Mouse (Mus musculus): ENCODE measurements around the gene Phkg2.

The Phkg2 gene

DNA sequence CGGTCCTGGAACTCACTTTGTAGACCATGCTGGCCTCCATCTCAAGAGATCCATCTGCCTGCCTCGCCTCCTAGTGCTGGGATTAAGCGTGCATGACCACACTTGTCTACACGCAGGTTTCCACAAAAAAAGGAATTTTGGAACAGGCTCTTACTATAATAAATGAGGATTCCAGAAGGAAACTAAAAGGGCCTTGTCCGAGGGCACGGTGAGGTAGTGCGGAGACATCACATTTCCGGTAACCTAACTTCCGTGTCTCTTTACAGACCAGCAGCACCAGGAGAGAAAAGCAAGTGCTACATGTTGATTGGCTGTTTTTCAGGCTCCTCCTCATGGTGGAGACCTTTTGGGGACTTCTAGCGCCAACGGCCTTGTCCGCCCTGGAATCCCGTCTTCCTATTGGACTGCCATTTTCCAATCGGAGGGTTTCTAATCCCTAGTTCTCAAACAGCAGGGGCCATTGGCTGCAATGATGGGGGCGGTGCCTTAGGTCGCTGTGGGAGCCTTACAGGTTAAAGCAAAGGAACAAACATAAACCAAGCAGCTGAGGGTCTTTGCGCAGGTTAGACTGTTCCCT is at the start of gene Phkg2:
Gene Phkg2, plus strand, starts transcription at position 446 of the 577 bp plus-strand sequence.
- DNase-seq (ENCODE audit: low spot score in 2 of 2), result peak; percentile 73 to 77

DNA sequence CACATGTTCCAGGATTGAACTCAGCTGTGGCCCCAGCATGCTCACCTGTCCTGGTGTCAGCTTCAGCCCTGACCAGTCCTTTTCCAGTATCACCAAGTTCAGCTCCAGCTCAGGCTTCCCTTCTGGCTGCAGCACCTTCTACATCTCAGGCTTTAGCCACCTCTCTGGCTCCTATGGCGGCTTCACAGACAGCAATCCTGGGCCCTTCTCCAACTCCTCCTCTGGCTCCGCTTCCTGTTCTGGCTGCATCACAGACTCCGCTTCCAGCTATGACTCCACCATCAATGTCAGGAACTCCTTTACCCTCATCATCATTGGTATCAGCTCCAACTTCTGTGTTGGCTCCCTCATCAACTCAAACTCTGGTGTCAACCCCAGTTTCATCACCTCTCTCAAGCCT is 31.5 kb upstream of the Phkg2 start:
- DNase-seq (ENCODE audit: low spot score in 2 of 2), result no peak

DNA sequence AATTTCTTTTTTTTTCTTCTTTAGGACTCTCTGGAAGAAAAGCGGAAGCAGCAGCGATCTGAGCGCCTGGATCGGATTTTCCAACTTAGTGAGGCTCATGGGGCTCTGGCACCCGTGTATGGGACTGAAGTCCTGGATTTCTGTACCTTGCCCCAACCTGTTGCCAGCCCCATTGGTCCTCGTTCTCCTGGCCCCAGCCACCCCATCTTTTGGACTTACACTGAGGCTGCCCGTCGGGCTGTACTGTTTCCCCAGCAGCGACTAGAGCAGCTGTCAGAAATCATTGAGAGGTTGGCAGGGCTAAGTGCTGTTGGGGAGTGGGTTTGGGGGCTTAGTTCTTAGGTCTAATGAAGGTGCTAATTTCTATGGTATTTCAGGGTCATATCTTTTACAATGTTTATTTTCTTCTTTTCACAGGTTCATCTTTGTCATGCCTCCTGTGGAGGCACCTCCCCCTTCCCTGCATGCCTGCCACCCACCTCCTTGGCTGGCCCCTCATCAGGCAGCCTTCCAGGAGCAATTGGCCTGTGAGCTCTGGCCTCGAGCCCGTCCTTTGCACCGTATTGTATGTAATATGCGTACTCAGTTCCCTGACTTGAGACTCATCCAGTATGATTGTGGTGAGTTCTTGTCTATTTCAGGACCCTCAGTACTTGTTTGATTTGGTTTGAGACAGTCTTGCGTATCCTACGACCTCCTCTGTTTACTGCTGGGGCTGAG is 23.9 kb upstream of the Phkg2 start:
- no peak for DNase-seq (ENCODE audit: low spot score in 2 of 2)

DNA sequence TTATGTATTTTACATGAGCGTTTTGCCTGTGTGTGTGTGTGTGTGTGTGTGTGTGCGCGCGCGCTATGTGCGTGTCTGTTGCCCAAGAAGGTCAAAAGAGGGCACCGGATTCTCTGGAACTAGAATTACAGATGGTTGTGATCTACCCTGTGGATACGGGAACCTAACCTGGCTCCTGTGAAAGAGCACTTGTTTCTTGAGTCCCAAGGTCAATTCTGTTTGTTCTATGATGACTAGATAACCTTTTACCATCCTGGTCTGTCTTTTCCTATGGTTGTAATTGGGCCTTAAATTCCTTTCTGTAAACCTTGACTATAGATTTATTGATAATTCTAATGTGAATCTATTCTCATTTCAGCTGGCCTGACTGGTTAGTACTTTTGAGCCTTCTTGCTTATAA is 21.6 kb upstream of the Phkg2 start:
- DNase-seq (ENCODE audit: low spot score in 2 of 2), result no peak

DNA sequence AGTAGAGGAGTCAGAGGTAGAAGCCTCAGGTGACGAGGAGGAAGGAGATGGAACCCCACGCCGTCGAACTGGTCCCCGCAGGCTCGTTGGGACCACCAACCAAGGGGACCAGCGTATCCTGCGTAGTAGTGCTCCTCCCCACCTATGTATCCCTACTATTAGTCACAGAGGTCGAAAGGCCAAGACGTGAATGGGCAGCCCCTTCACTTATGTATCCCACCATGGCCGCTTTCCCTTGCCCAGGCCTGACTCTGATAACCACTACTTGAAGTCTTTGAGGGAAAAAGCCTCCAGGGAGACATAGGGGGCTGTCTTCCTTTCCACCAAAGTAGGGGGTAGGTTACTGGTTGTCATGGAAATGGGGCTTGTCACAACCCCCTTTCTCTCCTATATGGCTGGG is 12.6 kb upstream of the Phkg2 start:
- no peak for DNase-seq (ENCODE audit: low spot score in 2 of 2)

DNA sequence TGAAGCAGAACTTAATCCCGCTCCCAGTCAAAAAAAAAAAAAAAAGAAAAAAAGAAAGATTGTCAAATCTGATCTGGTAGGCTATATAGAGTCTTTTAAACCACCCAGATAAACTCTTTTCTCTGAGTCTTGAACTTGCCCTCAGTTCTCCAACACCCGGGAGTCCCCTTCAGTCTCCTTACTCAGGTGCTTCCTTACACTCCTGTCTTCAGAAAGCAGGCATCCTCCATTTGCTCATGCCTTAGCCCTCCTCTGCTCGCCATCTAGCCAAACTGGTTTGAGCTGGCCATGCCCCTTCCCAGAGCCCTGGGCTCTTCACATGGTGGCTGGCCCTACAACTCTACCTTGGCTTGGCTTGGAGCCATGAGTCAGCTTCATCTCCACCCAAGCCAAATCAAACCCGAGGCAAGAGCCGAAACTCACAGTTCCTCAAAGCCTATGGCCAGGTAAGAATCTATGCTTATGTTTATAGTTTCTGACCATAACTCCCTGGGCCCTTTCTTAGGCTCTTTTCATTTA is 11.7 kb upstream of the Phkg2 start, which contains the start of gene Tmem265:
Gene Tmem265, plus strand, starts transcription at position 51 of the 519 bp plus-strand sequence.
- DNase-seq (ENCODE audit: low spot score in 2 of 2), result no peak

DNA sequence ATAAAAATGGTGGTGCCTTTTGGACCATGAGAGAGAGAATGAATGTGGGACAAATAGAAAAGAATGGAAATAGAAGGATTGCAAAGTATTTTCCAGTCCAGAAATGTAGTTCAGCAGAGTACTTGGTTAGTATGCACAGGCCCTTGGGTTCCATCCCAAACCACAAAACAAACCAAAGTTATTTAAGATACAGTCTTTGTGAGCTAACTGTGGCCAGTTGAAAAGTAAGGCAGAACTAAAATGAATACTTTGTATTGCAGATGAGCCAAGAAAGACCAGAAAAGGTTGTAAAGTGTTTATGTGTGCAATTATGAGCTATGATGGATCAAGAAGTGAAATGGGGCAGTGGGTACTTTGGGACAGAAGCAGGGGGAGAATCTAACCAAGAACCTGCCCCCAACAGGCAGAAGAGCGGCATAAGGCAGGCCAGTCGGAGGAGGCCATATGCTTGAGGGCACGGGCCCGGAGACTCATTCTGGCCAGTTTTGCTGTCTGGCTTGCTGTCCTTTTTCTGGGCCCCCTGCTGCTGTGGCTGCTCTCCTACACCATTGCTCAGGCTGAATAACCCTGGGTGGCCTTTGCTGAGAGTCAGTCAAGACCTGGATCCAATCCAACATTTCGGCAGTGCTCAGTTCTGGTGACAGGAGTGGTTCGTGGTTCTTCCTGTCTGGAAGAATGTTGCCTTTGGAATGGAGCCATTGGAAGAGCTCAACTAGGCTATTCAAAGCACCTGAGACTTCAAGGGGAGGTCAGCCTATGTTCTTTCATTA is 8.6 kb upstream of the Phkg2 start:
- no peak for DNase-seq (ENCODE audit: low spot score in 2 of 2)

DNA sequence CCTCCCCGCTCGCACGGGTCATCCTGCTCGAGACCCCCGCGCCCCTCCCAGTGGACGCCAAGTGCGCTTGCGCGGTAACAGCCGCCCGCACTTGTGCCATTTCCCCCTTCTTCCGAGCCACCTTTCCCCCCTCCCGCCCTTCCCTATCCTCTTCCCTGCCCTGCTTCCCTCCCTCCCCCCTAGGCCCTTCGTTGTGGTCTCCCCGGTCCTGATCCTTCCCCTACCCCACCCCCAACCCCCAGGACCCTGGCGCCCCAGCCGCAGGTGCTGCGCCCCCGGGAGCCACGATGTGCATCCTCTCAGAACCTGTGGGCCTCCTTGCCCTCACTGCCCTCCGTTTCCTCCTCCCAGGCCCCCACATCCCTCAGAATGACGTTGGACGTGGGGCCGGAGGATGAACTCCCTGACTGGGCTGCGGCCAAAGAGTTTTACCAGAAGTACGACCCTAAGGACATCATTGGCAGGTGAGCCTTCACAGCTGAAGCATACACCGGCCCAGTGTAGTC is 416 bp downstream of the Phkg2 start:
- no peak for DNase-seq (ENCODE audit: low spot score in 2 of 2)

DNA sequence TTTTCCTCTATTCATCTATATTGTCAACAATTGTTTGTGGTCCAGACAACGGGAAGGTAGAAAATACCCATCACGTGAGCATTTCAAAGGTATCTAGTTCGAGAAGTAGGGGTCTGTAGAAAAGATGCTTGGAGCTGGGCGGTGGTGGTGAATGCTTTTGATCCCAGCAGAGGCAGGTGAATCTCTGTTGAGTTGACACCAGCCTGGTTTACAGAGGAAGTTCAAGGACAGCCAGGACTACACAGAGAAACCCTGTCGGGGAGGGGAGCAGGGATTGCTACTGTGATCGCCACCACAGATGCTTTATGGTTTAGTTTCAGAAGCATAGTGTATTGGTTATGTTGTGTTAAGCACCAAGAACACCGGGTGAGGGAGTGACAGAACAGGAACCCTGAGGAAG is 975 bp downstream of the Phkg2 start:
- no peak for DNase-seq (ENCODE audit: low spot score in 2 of 2)

DNA sequence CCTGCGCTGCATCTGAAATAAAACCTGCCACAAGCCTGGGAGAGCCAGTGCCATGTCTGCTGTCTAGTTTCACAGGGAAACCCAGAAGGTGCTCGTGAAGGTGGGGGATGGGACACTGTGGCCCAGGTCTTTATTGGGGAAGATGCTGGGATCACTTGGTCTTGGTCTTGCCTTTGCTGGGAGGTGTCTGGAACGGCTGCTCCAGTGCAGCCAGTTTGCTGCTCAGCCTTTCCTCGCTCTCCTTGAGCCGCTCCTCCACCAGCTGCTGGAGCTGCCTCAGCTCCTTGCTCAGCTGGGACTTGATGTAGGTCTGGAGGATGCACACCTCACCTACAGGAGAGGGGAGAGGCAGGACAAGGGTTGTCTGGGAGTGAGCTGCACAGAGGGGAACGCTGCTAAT is 10.1 kb downstream of the Phkg2 start:
- no peak for DNase-seq (ENCODE audit: low spot score in 2 of 2)

DNA sequence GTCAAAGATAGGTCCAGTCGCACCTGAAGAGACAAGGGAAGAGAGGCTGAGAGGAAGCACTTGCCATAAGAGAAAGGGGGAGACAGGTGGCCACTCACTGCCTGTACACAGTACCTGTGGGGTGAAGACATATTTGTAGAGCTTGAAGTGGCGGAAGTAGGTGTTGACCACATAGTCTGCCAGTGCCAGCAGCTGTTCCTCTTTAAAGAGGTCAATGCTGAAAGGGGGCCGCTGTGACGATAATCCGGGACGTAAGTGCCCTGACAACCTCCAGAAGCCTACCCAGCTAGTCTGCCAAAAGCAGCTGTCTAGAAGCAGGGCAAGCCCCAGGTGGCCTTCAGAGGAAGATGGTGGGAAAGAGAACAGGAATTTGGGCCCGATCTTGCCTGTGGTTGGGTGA is 11.9 kb downstream of the Phkg2 start:
- DNase-seq (ENCODE audit: low spot score in 2 of 2), result no peak

DNA sequence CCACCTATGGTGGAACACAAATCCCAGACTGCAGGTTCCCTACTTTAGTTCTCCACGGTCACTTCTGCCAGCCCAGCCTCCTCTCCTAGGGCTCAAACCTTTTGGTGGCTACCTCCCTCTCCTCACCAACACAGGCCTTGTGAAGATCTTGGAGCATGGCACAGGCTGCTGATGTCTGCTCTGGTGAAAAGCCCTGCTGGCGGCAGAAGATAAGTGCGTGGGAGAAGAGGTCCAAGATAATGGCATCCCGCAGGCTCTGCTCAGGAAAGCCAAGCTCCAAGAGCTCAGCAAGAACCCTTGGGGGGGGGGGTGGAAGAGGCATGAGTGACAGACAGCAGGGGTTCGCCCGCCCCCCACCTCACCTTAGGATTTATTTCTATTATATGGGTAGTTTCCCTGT is 13.0 kb downstream of the Phkg2 start:
- DNase-seq (ENCODE audit: low spot score in 2 of 2), result peak in 1 of 2 experiments; percentile 23

DNA sequence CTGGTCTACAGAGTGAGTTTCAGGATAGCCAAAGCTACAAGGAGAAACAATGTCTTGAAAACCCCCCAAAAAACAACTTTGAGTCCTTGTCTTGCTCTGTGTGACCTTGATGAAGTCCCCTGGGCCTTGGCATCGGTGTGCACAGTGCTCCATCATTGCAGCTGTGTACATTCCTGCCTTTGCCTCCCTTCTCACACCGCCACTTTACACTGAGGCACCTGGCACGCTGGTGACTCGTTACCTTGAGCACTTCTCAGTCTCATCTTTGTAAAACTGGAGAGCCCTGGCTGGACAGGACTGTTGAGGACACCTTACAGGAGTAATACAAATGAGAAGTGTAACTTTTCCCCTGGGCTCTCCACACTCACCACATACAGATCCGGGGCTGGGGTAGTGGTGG is 14.1 kb downstream of the Phkg2 start:
- DNase-seq (ENCODE audit: low spot score in 2 of 2), result no peak

DNA sequence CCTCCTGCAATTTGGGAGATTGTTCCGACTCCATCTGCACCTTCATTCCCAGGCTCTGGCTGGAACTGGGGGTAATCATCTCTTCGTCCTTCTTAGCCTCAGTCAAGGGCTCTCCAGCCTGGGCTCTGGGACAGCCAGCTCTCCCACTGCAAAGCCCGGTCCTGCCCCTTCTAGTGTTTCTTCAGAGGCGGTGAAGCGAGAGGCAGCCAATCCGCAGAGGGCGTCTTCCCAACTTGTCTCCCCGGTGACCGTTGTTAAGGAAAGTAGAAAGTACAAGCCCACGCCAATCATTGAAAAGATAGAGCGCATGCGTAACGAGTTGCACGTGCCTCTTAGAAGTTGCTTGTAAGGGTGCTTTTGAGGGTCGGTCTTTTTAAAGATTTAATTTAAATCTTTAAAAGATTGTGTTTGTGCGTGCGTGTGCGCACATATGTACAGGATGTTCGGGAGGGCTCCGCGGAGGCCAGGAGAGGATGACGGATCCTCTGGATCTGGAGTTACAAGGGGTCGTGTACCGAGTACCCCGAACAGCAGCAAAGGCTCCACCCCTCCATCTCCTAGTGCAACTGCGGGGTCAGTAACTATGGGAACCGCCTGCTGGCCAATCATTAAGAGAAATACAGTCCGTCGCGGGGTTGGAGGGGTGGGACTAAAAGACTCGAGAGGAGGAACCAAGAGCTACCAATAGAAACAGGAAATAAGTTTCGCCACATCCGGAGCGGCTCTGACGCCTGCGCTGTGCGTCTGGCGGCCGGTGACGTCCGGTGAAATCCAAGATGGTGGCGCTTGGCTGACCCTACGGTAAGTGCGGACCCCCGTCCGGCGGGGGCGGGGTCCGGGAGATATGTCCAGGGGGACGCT is 15.1 kb downstream of the Phkg2 start, which contains the start of the genes Ccdc189 and Rnf40:
Gene Ccdc189, minus strand, starts transcription at position 585 of the 861 bp plus-strand sequence.
Gene Rnf40, plus strand, starts transcription at position 757 of the 861 bp plus-strand sequence.
- peak; percentile 80 to 86 for DNase-seq (ENCODE audit: low spot score in 2 of 2)

DNA sequence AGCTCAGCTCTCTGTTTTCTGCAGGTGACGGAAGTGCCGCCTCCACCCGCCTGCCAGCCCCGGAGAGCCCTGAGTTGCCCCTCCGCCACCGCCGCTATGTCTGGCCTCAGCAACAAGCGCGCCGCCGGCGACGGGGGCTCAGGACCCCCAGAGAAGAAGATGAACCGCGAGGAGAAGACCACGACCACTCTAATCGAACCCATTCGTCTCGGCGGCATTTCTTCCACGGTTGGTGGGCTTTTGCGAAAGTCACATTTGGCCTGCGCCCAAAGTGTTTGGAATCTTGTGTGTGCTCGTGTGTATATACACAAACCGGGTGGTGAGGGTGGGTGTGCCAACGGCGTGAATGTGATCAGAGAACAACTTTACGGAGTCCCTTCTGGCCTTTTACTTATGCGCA is 15.8 kb downstream of the Phkg2 start:
- DNase-seq (ENCODE audit: low spot score in 2 of 2), result no peak

DNA sequence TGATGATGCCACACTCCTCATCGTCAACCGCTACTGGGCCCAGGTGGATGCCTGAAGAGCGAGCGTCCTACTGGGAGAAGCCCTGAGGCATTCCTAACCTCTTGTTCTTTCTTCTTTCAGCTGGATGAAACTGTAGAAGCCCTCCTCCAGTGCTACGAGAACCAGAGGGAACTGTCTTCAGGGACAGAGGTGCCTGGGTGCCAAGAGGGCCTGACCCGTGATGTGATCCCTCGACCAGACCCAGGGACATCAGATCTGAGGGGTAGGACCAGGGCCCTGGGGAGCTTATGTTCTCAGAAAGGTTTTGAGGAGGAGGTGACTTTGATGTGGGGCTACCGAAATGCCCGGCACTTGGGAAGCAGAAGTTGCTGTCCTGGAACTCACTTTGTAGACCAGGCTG is 16.5 kb downstream of the Phkg2 start:
- DNase-seq (ENCODE audit: low spot score in 2 of 2), result no peak

DNA sequence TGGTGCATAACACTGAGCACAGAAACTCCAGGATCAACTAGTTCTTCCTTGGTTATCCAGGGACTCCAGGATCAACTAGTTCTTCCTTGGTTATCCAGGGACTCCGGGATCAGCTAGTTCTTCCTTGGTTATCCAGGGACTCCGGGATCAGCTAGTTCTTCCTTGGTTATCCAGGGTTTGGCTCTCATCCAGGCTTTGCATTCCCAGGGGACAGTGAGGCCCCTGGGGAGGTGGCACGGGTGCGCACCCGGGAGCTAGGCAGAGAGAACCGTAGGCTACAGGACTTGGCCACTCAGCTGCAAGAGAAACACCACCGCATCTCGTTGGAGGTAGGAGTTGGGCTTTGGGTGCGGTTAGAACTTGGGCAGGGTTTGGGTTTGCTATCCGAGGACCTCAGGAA is 18.0 kb downstream of the Phkg2 start:
- no peak for DNase-seq (ENCODE audit: low spot score in 2 of 2)

DNA sequence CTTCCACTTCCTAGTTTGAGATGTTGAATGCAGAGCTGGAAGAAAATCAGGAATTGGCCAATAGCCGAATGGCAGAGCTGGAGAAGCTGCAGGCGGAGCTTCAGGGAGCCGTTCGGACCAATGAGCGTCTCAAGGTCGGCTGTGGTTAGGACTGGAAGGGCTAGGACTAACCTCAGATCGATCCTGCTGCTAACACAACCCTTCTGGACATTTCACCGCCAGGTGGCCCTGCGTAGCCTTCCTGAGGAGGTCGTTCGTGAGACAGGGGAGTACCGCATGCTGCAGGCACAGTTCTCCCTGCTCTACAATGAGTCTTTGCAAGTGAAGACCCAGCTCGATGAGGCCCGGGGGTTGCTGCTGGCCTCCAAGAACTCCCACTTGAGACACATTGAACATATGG is 19.4 kb downstream of the Phkg2 start:
- DNase-seq (ENCODE audit: low spot score in 2 of 2), result no peak

DNA sequence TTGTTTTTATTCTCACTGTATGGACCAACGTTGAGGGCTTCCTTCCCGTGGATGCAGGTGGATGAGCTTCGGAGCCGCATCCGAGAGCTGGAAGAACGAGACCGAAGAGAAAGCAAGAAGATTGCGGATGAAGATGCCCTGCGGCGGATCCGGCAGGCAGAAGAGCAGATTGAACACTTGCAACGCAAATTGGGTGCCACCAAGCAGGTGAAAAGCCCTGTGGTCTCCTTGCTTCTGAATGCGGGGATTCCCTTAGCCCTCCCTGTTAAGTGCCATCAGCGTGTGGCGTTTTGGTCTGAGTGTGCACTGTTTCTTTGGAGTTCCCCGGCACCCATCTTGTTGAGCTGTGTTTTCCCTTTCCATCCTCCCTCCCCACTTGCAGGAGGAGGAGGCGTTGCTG is 23.6 kb downstream of the Phkg2 start:
- no peak for DNase-seq (ENCODE audit: low spot score in 2 of 2)

DNA sequence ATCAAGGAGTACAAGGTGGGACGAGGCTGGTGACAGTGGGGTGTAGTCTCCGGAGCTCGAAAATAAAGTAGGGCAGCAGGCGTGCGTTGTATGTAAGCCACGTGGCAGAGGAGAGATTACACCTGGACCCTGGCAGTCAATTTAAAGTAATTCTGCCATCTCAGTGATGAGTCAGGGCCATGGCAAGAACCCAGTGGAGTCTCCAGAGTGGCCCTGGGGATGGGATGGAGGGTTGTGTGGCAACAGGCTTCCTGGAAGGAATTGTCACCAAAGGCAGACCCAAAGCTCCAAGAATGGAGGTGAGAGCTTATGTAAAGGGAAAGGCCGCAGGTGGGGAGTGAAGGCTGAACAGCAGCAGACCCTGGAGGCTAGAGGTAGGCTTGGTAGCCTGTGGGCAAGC is 27.5 kb downstream of the Phkg2 start:
- no peak for DNase-seq (ENCODE audit: low spot score in 2 of 2)

DNA sequence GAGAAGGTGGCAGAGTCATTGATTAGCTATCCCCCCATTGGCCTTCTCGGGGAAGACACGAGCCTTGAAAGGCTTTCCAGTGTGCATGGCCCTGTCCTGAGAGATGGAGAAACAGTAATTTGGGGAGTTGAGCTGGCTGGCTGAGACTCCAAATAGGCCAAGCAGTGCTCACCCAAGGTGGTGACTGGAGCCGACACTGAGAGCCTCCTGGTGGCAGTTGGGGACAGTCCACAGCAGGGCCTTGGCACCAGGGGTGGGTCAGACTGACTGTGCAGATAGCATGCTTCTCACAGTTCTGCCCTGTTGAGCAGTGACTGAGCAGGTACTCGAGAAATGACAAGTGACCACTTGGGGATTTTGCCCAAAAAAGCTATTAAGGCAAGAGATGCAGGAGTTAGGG is 28.6 kb downstream of the Phkg2 start:
- DNase-seq (ENCODE audit: low spot score in 2 of 2), result no peak
